ENCODE assay signal across 8 mouse cellular contexts in genomic region chr5:16293223-16293622, GRCm38 (mm10).
DNase-seq lines count a peak whose midpoint lies in the region.

No protein-coding gene starts in this region.

- peak; percentile 48 for DNase-seq in adrenal gland, postnatal 14 days
- DNase-seq in adrenal gland, postnatal 4 days (ENCODE audit: low spot score in 2 of 2): no peak
- DNase-seq in kidney, adult 9 months: peak; percentile 59
- no peak for DNase-seq in kidney, adult 11 months
- DNase-seq in urinary bladder, postnatal 25 days (ENCODE audit: low spot score): peak; percentile 43
- DNase-seq in urinary bladder, adult 2 months (ENCODE audit: low spot score): no peak
- DNase-seq in large intestine, adult 2 months (ENCODE audit: low read depth, low spot score): peak; percentile 24
- peak; percentile 19 for DNase-seq in telencephalon, adult 2 months (ENCODE audit: low read depth, low spot score)

- 14% methylated on average over 1 of the region's 1 CpGs for WGBS in large intestine, adult 2 months

Comparison
In these comparisons a context has a peak if more than half of its experiments do, and no peak if none do; other contexts are left out.
1. DNase-seq: peak in adrenal gland, postnatal 14 days (single experiment), kidney, adult 9 months (single experiment), urinary bladder, postnatal 25 days (single experiment), large intestine, adult 2 months (single experiment) and telencephalon, adult 2 months (single experiment); none in adrenal gland, postnatal 4 days (0 of 2), kidney, adult 11 months (single experiment) and urinary bladder, adult 2 months (single experiment).